Mouse (Mus musculus) 3T3-L1 (cell line): ENCODE measurements around the gene Zfp503.

ENCODE experiments used
- DNase-seq: peaks from one replicate; pipeline ENCODE4 v3.0.0-alpha.2; 2015; ENCODE audit warnings: low read depth, low spot score

The Zfp503 gene

DNA sequence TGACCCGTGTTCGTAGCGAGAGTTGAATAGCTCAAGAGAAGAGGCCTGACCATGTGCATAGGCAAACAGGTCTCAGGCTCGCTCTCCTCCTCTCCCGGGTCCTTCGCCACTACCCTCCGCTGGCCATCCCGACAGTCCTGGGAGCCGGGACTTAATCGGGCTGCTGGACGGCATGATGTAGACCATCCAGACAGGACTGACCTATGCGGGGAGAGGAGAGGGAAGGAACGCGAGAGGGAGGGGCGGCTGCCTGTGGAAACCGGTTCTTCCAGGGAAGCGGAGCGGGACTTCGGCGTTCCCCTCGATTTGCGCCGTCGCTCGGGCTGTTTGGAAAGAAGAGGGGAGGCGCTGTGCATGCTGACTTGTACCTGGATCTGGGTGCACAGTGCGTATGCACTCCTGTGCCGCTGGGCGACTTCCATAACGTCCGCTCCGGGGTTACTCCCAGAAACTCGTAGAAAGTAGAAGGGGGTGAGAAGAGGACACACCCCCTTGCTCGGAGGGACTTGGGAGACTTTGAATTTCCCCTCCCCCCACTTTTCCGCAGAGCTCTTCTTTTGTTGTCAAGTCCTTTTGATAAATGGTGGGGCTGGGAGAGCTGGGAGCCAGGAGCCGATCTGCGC lies at the start of gene Zfp503:
TSS of gene Zfp503 (minus strand) at position 311 of the 623 bp plus-strand sequence.
- DNase-seq: no peak

GRCm38 (mm10) chr14:22037498-22038131 lies 48.2 kb upstream of the Zfp503 start:
- no peak for DNase-seq

DNA sequence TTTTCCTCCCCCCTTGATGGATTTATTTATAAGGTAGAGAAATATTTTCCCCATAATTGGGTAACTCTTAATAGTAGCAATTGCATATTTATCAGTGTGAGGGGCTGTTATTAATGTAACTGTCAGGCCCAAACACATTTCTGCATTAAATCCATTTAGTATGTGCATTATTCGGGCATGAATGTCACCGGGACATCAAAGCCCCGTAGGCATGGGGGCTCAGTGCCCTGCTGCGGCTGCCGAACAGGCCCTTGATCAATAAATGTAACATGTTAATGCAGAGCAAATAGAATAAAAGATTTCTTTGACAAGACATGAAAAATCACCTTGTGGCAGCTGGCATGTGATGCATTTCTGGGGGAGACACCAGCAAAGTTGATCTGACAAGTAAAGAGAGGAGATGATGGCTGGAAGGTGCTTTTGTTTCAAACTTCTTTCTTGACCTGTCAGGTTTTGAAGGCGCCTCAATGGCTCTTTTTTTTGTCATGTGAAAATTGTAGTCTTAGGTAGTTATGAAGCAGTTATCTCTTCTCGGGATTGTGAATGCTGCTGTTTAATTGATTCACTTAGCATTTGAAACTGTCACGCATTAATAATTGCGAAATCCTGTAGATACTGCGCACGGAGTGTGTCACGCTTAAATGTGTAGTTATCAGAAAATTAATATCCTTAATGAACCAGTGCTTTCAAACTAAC lies 47.5 kb upstream of the Zfp503 start:
- no peak for DNase-seq

GRCm38 (mm10) chr14:22036338-22036737 lies 46.9 kb upstream of the Zfp503 start:
- DNase-seq: no peak

GRCm38 (mm10) chr14:22035900-22036299 lies 46.5 kb upstream of the Zfp503 start:
- DNase-seq: no peak

- no peak for DNase-seq
These were observed 34.1 kb upstream of the Zfp503 start for GRCm38 (mm10) chr14:22023533-22023932.

DNA sequence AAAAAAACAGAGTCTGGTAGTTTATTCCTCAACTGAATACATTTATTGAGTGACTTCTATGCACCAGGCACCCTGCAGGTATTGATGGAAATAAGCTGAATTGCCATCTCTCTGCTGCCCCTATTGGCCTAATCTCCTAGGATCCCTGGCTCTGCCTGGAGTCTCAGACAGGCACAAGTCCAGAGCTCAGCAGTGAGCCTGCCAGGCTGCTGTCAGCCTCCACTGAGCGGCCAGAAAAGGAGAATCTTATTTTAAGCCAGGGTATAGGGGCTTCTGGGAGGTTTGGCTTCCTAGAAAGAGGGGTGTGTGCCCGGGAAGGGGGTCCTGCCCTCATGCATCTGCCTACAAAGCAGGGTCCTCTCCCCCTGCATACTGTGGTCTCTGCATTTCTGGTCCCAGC lies 31.5 kb upstream of the Zfp503 start:
- peak; percentile 6 for DNase-seq

DNA sequence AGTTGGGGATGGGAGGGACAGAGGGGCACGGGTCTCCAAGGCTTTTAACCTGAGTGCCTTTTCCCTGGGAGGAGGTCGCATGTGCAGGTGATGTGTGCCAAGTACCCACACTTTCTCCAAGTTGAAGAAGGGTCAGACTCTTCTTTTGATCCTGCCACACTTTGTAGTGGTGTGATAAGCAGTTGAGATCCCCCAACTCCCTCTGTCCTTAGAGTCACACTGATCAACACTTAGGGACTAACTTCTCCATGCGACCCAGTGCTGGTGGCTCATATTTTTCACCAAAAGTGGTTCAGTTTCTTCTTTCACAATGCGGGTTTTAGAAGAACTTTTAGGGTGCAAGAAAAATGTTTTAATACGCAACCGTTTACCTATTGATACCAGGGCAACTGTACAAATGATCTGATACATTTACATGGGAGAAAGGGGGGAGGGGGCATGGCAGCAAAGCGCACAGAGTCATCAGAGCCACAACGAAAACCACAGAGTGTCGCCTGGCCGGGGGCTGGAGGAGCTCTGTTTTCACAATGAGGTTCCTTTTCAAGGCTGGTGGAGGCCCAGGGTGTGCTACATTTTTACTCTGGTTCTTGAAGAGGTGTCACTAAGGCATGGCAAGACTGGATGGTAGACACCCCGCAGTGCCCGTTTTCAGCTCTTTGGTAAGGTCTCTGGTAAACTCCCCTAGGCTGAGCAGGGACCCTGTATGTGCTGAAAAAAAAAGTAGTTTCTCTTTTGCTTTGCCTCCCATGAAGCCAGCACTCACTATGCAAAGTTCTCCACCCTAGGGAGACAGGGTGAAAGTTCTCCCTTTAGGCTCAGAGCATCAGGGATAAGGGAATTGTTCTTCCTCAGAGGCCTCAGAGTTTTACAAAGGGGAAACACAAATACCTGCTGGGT lies 30.8 kb upstream of the Zfp503 start:
- no peak for DNase-seq

GRCm38 (mm10) chr14:22019252-22019948 lies 30.0 kb upstream of the Zfp503 start, which contains the start of gene Lrmda:
Lrmda (plus strand) TSS chr14:22019712.
- DNase-seq: no peak

GRCm38 (mm10) chr14:22017011-22017410 lies 27.6 kb upstream of the Zfp503 start:
- no peak for DNase-seq

DNA sequence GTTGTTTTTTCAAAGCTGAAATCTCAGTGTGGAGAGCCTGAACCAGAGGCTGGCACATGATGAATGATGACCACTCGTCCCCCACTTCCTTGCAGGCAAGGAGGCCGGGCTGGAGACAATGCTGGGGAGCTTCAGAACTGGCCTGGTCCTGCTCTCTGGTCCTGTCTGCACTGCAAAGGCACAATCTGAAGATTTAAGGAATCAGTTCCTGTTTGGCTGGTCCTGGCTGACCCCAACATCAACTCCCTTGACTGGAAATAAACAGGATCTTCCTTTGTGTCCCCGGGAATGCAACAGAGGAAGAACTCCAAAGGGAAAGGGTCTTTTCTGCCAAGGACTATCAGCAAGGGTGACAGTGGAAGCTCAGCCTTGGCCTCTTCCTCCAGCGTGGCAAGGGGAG lies 25.4 kb upstream of the Zfp503 start:
- DNase-seq: no peak

GRCm38 (mm10) chr14:22014315-22014714 lies 24.9 kb upstream of the Zfp503 start:
- DNase-seq: no peak

GRCm38 (mm10) chr14:22007006-22007405 lies 17.6 kb upstream of the Zfp503 start:
- DNase-seq: peak; percentile 23

- DNase-seq: no peak
These were observed 15.5 kb upstream of the Zfp503 start for GRCm38 (mm10) chr14:22004943-22005342.

GRCm38 (mm10) chr14:22003631-22004030 lies 14.2 kb upstream of the Zfp503 start:
- DNase-seq: no peak

- DNase-seq: no peak
These were observed 13.8 kb upstream of the Zfp503 start for GRCm38 (mm10) chr14:22003231-22003630.

DNA sequence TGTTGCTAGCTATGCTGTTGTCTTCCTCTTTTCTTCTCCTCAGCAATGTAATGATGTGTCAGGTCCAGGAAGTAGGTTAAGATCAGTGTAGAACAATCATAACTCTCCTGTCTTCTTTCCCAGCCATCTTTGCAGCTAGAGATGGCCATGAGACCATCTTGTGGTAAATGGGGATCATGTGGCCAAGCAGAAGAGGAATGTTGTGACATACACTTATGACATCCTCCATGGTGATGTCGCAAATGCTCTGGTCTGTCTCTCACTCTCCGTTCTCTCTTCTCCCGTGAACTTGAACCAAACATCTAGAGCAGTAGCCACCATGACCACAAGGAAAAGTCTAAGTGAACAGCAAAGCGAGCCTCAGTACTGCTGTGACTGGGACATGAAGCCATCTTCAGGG lies 10.2 kb upstream of the Zfp503 start:
- DNase-seq: no peak

DNA sequence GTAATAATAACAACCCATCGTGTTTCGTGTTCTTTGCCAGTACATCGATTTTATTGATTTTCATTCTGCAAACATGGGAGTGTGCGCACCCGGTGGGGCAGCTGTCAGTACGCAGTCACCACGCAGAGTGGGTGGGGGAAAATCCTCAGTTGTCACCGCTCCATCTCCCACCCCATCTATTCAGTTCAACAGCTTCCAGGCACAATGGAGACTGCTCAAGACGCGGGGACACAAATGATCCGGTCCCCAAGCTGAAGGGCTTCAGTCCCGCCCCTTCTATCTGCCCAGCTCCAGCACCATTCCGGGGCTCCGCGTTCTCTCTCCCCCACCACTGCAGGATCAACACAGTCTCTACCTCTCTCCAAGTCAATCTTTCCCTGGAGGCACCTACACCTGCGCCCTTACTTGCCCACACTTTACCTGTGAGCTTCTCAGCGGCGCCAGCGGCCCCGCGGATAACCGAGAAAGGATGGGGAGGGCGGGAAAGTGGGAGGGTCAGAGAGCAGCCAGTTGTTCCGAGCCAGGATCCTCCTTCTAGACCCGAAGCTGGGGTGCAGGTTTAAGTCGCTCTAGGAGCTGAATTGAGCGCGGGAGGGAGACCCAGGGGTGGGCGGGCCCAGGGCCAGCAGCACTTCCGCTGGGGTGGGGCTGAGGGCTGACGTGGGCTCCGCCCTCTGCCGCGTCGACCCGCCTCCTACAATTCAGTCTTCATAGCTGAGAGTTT lies 5.8 kb upstream of the Zfp503 start:
- DNase-seq: peak; percentile 35

DNA sequence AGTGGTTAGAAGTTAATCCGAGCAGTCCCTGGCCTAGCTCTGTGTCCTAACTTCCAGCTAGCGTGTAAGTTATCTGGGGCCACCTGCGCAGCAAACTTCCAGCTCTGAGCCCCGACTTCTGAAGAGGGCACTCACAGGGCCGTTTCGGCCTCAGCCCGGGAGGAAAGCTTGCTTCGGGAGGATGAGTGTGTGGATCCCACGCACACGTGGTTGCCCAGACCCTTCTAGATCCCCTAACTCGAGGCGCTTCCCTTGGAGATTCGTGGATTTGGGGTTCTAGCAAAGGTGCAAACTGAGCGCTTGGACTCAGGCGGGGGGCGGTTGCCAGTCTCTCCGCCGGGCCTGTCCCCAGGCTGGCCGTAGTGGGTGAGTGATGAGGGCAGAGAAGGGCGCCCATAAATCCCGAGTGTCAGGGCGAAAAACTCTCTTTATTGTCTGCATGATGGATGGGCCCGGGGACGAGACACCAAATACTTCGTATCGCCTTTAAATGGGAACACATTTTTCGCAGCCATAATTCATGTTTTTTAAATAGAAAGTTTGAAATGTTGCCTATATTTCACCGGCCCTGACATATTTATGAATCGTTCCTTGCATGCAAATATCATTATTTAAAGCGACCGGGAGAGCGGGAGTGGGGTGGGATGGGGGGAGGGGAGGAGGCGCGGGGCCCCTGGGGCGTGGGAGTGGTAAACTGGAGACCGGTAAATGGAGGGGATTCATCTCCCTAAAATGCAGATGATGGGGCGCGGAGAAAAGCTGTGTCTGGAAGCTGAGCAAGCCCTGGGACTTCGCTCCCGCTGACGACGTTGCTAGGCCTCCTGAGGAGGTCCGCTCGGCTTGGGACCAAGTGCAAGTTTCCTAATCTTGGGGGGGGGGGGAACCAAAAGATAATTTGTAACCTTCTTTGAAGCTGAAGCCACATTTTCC lies 4.9 kb upstream of the Zfp503 start:
- no peak for DNase-seq
